Mouse (Mus musculus) liver, embryonic 11.5 days (tissue): Measurements from ENCODE around the gene Cyp4a12b. TPM values are rescaled to one million over a fixed set of nuclear protein-coding genes. Genes with fewer than 3 reads are reported as not detected.
"Not testable (repeated sequence)": the region's sequence is repeated elsewhere in the genome, so short reads cannot be mapped to it uniquely, and the experiment has no call there.

Experiments
- ATAC-seq: fragments of 200-750 bp; cut with Nextera tagmentation; replicated peaks from 2 replicates; pipeline ENCODE4 v1.8.0; 2017; ENCODE audit warnings: moderate number of reproducible peaks, mild to moderate bottlenecking, moderate TSS enrichment, moderate library complexity; ENCODE audit not compliant: low FRiP score
- DNase-seq: peaks from one replicate; pipeline ENCODE4 v3.0.0-alpha.2; 2017; ENCODE audit warnings: low spot score
- H3K27ac ChIP-seq: fragments of 300-500 bp; sonication (generic); 2 replicates; pipeline ENCODE4 v1.5.1; 2014; ENCODE audit warnings: mild to moderate bottlenecking, low read depth, low read length, control low read depth
- H3K27me3 ChIP-seq: fragments of 300-500 bp; sonication (generic); replicated peaks from 2 replicates; pipeline ENCODE4 v1.6.1; 2014; ENCODE audit warnings: low read length, mixed read lengths; ENCODE audit not compliant: control insufficient read depth, insufficient read depth
- H3K36me3 ChIP-seq: fragments of 300-500 bp; sonication (generic); 2 replicates; pipeline ENCODE4 v1.6.1; 2014; ENCODE audit warnings: mild to moderate bottlenecking, low read length, moderate library complexity, mixed read lengths; ENCODE audit not compliant: control insufficient read depth, insufficient read depth
- H3K4me1 ChIP-seq: fragments of 300-500 bp; sonication (generic); replicated peaks from 2 replicates; pipeline ENCODE4 v1.6.1; 2014; ENCODE audit warnings: low read length, mixed read lengths; ENCODE audit not compliant: control insufficient read depth, insufficient read depth
- H3K4me2 ChIP-seq: fragments of 300-500 bp; sonication (generic); 2 replicates; pipeline ENCODE4 v1.6.1; 2014; ENCODE audit warnings: mild to moderate bottlenecking, control low read depth, moderate library complexity
- H3K4me3 ChIP-seq: fragments of 300-500 bp; sonication (generic); 2 replicates; pipeline ENCODE4 v1.5.1; 2014; ENCODE audit warnings: low read depth, low read length, control low read depth
- H3K9ac ChIP-seq: fragments of 300-500 bp; sonication (generic); 2 replicates; pipeline ENCODE4 v1.6.1; 2014; ENCODE audit warnings: low read depth, low read length, control low read depth
- H3K9me3 ChIP-seq: fragments of 300-500 bp; sonication (generic); 2 replicates; pipeline ENCODE4 v1.6.1; 2016; ENCODE audit warnings: low read length, inconsistent platforms, mixed read lengths; ENCODE audit not compliant: control insufficient read depth
- WGBS: fragments of 180-500 bp; shearing (Covaris S2); extraction: QIAGEN DNeasy Blood & Tissue Kit; methylation state at CpG from one replicate; pipeline ENCODE4 v1.1.7; 2014; 5-methylcytosine and 5-hydroxymethylcytosine counted together
- polyA plus RNA-seq: library from polyadenylated mRNA; unstranded; fragments of >200 nt; fragmentation: Nextera tagmentation; extraction: Ambion mirVana; gene quantifications from 2 replicates; pipeline ENCODE4 v1.2.1, GENCODE M21; 2014

Gene Cyp4a12b
- not detected in 2 replicates for polyA plus RNA-seq

DNA sequence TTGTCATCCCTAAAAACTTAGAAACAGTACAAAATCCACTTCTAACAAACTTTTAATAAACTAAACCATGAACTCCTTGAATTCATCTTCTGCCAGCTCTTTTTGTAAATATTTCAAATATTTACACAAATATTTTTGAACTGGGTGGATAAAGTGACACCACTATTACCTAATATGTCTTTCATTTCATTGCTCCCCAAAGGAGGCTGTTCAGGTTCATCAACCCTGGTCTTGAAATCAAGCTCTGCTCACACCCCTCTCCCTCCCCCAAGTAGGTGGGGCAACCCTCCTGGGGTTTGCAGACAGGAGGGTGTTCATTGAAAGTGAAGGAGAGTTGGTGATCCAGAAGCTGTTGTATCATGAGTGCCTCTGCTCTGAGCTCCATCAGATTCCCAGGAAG lies at the start of gene Cyp4a12b:
Gene Cyp4a12b, plus strand, starts transcription at position 301 of the 400 bp plus-strand sequence.
- H3K9me3 ChIP-seq, ATAC-seq, H3K4me2 ChIP-seq: not testable (repeated sequence)

GRCm38 (mm10) chr4:115365624-115366023 lies 45.8 kb upstream of the Cyp4a12b start:
- not testable (repeated sequence) for H3K9ac ChIP-seq, H3K4me2 ChIP-seq, ATAC-seq, H3K4me3 ChIP-seq, H3K4me1 ChIP-seq, H3K36me3 ChIP-seq, H3K27me3 ChIP-seq, DNase-seq, H3K9me3 ChIP-seq, H3K27ac ChIP-seq
- WGBS = 69% methylated on average over 3 of the region's 3 CpGs

More for the DNA sequence above, at the start of gene Cyp4a12b:
- H3K27ac ChIP-seq, DNase-seq, H3K36me3 ChIP-seq, H3K27me3 ChIP-seq, H3K4me3 ChIP-seq, H3K9ac ChIP-seq, H3K4me1 ChIP-seq: not testable (repeated sequence)

DNA sequence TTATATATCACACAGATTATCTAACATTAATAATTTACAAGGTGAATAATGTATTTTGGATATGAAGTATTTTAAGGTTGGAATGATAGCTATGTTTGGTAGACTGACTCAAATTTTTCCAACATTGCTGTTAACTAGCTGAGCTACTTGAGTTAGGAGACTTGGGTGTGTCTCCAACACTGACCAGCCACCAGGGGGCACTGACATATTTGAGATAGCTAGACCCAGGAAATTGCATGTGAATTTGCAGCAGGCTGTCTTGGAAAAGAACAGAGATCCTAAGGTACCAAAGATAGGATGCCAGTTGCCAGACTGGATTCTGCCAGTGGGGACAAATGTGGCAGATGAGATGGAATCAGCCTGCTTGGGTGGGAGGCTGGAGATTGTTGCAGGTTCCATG lies 43.4 kb upstream of the Cyp4a12b start:
- not testable (repeated sequence) for H3K27ac ChIP-seq, ATAC-seq, H3K27me3 ChIP-seq, H3K9me3 ChIP-seq, H3K4me2 ChIP-seq, H3K36me3 ChIP-seq, H3K4me1 ChIP-seq, H3K9ac ChIP-seq, DNase-seq, H3K4me3 ChIP-seq

DNA sequence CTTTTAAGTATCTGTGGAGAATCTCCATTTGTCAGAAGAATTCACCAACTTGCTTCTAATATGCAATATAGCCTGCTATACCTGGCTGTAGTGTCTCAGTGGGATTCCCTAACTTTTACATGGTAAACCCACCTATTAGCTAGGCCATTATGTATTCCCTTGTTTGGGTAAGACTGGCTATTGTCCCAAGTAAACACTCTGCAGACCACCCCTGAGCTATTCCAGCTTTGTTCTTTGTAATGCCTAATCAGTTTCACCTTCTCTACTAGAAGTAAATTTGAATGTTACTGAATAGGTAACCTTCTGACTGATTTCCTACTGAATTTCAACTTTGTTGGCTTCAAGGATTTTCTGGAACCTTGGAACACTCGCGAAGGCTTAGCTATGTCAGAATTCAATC lies 15.2 kb upstream of the Cyp4a12b start:
- H3K27ac ChIP-seq, ATAC-seq: not testable (repeated sequence)
- WGBS = 89% methylated on average over 2 of the region's 2 CpGs

GRCm38 (mm10) chr4:115396950-115397349 lies 14.5 kb upstream of the Cyp4a12b start:
- H3K4me3 ChIP-seq, ATAC-seq, H3K4me2 ChIP-seq, H3K9me3 ChIP-seq, H3K27ac ChIP-seq, H3K36me3 ChIP-seq, DNase-seq, H3K4me1 ChIP-seq, H3K9ac ChIP-seq, H3K27me3 ChIP-seq: not testable (repeated sequence)

More for the DNA sequence above, 15.2 kb upstream of the Cyp4a12b start:
- DNase-seq, H3K4me2 ChIP-seq, H3K36me3 ChIP-seq, H3K4me1 ChIP-seq, H3K9ac ChIP-seq, H3K27me3 ChIP-seq, H3K9me3 ChIP-seq, H3K4me3 ChIP-seq: not testable (repeated sequence)

GRCm38 (mm10) chr4:115450577-115451137 lies 39.2 kb downstream of the Cyp4a12b start:
- Histone ChIP-seq H3K9me3 (no peaks in the 10 kb centered on the region), H3K27me3 (no peaks in the 10 kb centered on the region), H3K36me3 (no peaks in the 10 kb centered on the region), H3K27ac (no peak overlapping the region), H3K4me3 (no peak overlapping the region), H3K4me2 (no peak overlapping the region), H3K9ac (no peak overlapping the region), H3K4me1 (no peaks in the 10 kb centered on the region)
- 60% methylated on average over 3 of the region's 3 CpGs for WGBS
- DNase-seq (no peak), ATAC-seq (no peak)

GRCm38 (mm10) chr4:115452304-115452703 lies 40.9 kb downstream of the Cyp4a12b start, which contains the start of gene Cyp4a30b:
Gene Cyp4a30b (plus strand): TSS chr4:115452604.
- H3K4me2 ChIP-seq = no peak within 1 kb of the TSS
- H3K4me1 ChIP-seq = no peaks in the 10 kb centered on the region
- DNase-seq = no peak
- ATAC-seq = no peak
- H3K9me3 ChIP-seq = no peaks in the 10 kb centered on the region
- WGBS = 64% methylated on average over 3 of the region's 3 CpGs
- H3K27ac ChIP-seq = no peak within 1 kb of the TSS
- no peaks in the 10 kb centered on the region for H3K27me3 ChIP-seq
- no peak within 1 kb of the TSS for H3K9ac ChIP-seq
- no peak within 1 kb of the TSS for H3K4me3 ChIP-seq
- no peaks in the 10 kb centered on the region for H3K36me3 ChIP-seq

- H3K4me3 ChIP-seq, H3K27me3 ChIP-seq, H3K4me1 ChIP-seq, H3K4me2 ChIP-seq, ATAC-seq, DNase-seq, H3K9ac ChIP-seq, H3K9me3 ChIP-seq, H3K27ac ChIP-seq, H3K36me3 ChIP-seq: not testable (repeated sequence)
- 74% methylated on average over 3 of the region's 3 CpGs for WGBS
These were observed 62.2 kb downstream of the Cyp4a12b start for GRCm38 (mm10) chr4:115473585-115473984.

DNA sequence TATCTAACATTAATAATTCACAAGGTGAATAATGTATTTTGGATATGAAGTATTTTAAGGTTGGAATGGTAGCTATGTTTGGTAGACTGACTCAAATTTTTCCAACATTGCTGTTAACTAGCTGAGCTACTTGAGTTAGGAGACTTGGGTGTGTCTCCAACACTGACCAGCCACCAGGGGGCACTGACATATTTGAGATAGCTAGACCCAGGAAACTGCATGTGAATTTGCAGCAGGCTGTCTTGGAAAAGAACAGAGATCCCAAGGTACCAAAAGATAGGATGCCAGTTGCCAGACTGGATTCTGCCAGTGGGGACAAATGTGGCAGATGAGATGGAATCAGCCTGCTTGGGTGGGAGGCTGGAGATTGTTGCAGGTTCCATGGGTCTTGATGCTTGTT lies 64.6 kb downstream of the Cyp4a12b start:
- not testable (repeated sequence) for H3K9ac ChIP-seq, DNase-seq, H3K36me3 ChIP-seq, H3K9me3 ChIP-seq, H3K4me1 ChIP-seq, ATAC-seq, H3K4me2 ChIP-seq, H3K4me3 ChIP-seq, H3K27ac ChIP-seq, H3K27me3 ChIP-seq
